Comparison of ENCODE assay signal across 8 mouse cellular contexts in the genomic region with DNA sequence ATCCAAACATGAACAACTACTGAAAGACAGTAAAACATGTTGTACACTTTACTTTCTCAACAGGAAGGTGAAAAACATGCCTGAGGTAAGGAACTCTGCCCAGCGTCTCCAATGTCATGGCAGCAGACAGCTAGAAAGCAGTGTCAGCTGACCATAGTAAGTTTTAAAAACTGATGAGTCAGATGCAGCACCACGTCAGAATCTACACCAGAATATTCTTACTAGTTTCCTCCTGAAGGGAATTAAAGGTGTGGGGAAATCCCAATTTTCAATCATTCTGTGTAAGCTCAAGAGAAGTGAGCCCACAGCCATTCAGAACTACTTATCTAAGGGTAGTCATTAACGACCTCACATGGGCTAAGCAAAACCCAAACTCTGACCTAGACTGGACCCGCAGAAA. TPM values are rescaled to one million over a fixed set of nuclear protein-coding genes. Genes with fewer than 3 reads are reported as not detected.
DNase-seq lines count a peak whose midpoint lies in the region; ATAC-seq and TF ChIP-seq lines count a peak whose summit lies in the region.

No protein-coding gene starts in this region.

- H3K27me3 ChIP-seq in C2C12 (ENCODE audit: control insufficient read depth, insufficient read depth, insufficient read length), result no peaks in the 10 kb centered on the region
- H3K27me3 ChIP-seq in forebrain, embryonic 13.5 days, result peaks cover 18% of the 10 kb centered on the region
- no peaks in the 10 kb centered on the region for H3K27me3 ChIP-seq in liver, embryonic 13.5 days

- H3K9me3 ChIP-seq in forebrain, embryonic 13.5 days (replicated peaks), result no peaks in the 10 kb centered on the region
- no peaks in the 10 kb centered on the region for H3K9me3 ChIP-seq in liver, embryonic 13.5 days (replicated peaks)

- no peak for TF ChIP-seq CTCF in C2C12 (IDR thresholded peaks at IDR 0.05; ENCODE audit: control insufficient read depth, insufficient read depth, insufficient read length)

- WGBS in forebrain, embryonic 13.5 days, result 30% methylated on average over 4 of the region's 4 CpGs
- 7% methylated on average over 4 of the region's 4 CpGs for WGBS in liver, embryonic 13.5 days (ENCODE audit: insufficient replicate concordance)

- DNase-seq in liver, embryonic 13.5 days, result no peak
- DNase-seq in layer of hippocampus, adult 8-10 months (ENCODE audit: low spot score in 2 of 2), result no peak
- DNase-seq in left cerebral cortex, postnatal 4 days, result no peak
- DNase-seq in ovary, postnatal 10 days (ENCODE audit: low spot score), result no peak

- peak; percentile 19 for ATAC-seq in CD4-positive, CD25-positive, alpha-beta regulatory T cell, adult 4 months
- ATAC-seq in forebrain, embryonic 13.5 days, result no peak
- ATAC-seq in liver, embryonic 13.5 days (ENCODE audit: low read depth), result no peak
- ATAC-seq in megakaryocyte progenitor cell, adult 5-6 weeks (replicated peaks; ENCODE audit: poor library complexity), result no peak; the same call in 1 of the 2 replicates

- H3K27ac ChIP-seq in forebrain, embryonic 13.5 days, result no peak overlapping the region
- H3K27ac ChIP-seq in liver, embryonic 13.5 days, result peak overlapping the region; percentile 73; the same call in 1 of the 2 replicates

- H3K9ac ChIP-seq in forebrain, embryonic 13.5 days, result peak overlapping the region; percentile 72
- peak overlapping the region; percentile 81 for H3K9ac ChIP-seq in liver, embryonic 13.5 days

- peak overlapping the region; percentile 68 for H3K4me3 ChIP-seq in C2C12 (ENCODE audit: insufficient read depth, poor library complexity, severe bottlenecking)
- peak overlapping the region; percentile 62 for H3K4me3 ChIP-seq in forebrain, embryonic 13.5 days
- H3K4me3 ChIP-seq in liver, embryonic 13.5 days (replicated peaks), result peak overlapping the region; percentile 83

- intact Hi-C loops in left cerebral cortex, postnatal 4 days (cut with DNase I), result no loop called here

- H3ac ChIP-seq in C2C12 (ENCODE audit: control insufficient read depth, insufficient read length, low read depth), result no peak overlapping the region

- H3K4me1 ChIP-seq in forebrain, embryonic 13.5 days, result peaks cover 27% of the 10 kb centered on the region
- H3K4me1 ChIP-seq in liver, embryonic 13.5 days (replicated peaks), result peaks cover 33% of the 10 kb centered on the region

- H3K36me3 ChIP-seq in C2C12 (ENCODE audit: control insufficient read depth, insufficient read depth), result peaks cover 9% of the 10 kb centered on the region
- H3K36me3 ChIP-seq in forebrain, embryonic 13.5 days (ENCODE audit: poor library complexity, severe bottlenecking), result no peaks in the 10 kb centered on the region
- peaks cover 19% of the 10 kb centered on the region for H3K36me3 ChIP-seq in liver, embryonic 13.5 days

- peaks cover 55% of the 10 kb centered on the region for H3K79me2 ChIP-seq in C2C12 (ENCODE audit: control insufficient read depth, insufficient read depth)

- peak overlapping the region; percentile 86 for H3K4me2 ChIP-seq in forebrain, embryonic 13.5 days
- H3K4me2 ChIP-seq in liver, embryonic 13.5 days, result peak overlapping the region; percentile 86

- peaks cover 21% of the 10 kb centered on the region for H3K79me3 ChIP-seq in C2C12 (ENCODE audit: low read depth)

TF ChIP-seq in C2C12, 6 proteins besides CTCF, POLR2A, EP300 and RAD21:
- TF ChIP-seq USF1 (IDR thresholded peaks at IDR 0.05; ENCODE audit: low read depth) (peak; percentile 71), MYOG (IDR thresholded peaks at IDR 0.05; ENCODE audit: control insufficient read depth, extremely low read depth, insufficient read length) (no peak), MYOD1 (IDR thresholded peaks at IDR 0.05; ENCODE audit: control insufficient read depth, insufficient read length, low read depth) (no peak), CEBPB (IDR thresholded peaks at IDR 0.05; ENCODE audit: low read depth) (no peak), MAX (IDR thresholded peaks at IDR 0.05) (no peak)

RNA-seq across cellular contexts. Expression of a gene that starts 1.1 kb away (rescaled TPM):
- polyA plus RNA-seq in C2C12 (2012; fragmentation: generic; extraction: Trizol), result 4.4 TPM
- polyA plus RNA-seq in CD4-positive, CD25-positive, alpha-beta regulatory T cell, adult 4 months (2017; shearing (Covaris generic)), result 1 to 10 TPM; 1.5 to 3.3 TPM
- polyA plus RNA-seq in forebrain, embryonic 13.5 days (2015; fragmentation: Nextera tagmentation; extraction: Ambion mirVana), result 18.6 and 19.7 TPM in 2 replicates
- polyA plus RNA-seq in liver, embryonic 13.5 days (2015; fragmentation: Nextera tagmentation; extraction: Ambion mirVana), result 5.0 and 6.2 TPM in 2 replicates
- 23.2 and 24.1 TPM in 2 replicates for total RNA-seq in megakaryocyte progenitor cell, adult 5-6 weeks (2015)
- 22.1 and 33.9 TPM in 2 replicates for total RNA-seq in megakaryocyte progenitor cell, adult 5-6 weeks (2017)
- total RNA-seq in layer of hippocampus, adult 8-10 months (2022), result 1 to 10 TPM; 3.7 to 4.3 (median 3.9) TPM
- 1 to 10 TPM; 4.8 to 6.3 TPM for total RNA-seq in left cerebral cortex, postnatal 4 days (2021)
